Mouse (Mus musculus) yolk sac, embryonic 10.5 days (tissue): Measurements from ENCODE around the gene Nova1.
A peak's percentile ranks its signal among the peaks of the same experiment; 100 is the strongest.

ENCODE experiments used
- DNase-seq: peaks from one replicate; pipeline ENCODE4 v3.0.0-alpha.2; 2017; ENCODE audit warnings: low spot score

Gene Nova1

GRCm38 (mm10) chr12:46818856-46819347 is at the start of gene Nova1:
Gene Nova1 (minus strand): TSS chr12:46818929.
- DNase-seq, result peak; percentile 48

GRCm38 (mm10) chr12:46819348-46820022 is 756 bp upstream of the Nova1 start:
- DNase-seq, result peak; percentile 91

GRCm38 (mm10) chr12:46818021-46818855 is 491 bp downstream of the Nova1 start:
- peak; percentile 30 for DNase-seq

- DNase-seq, result no peak
Observed at GRCm38 (mm10) chr12:46817211-46817803, 1.4 kb downstream of the Nova1 start.

- no peak for DNase-seq
Observed at GRCm38 (mm10) chr12:46816291-46816690, 2.4 kb downstream of the Nova1 start.

GRCm38 (mm10) chr12:46815697-46816096 is 3.0 kb downstream of the Nova1 start:
- DNase-seq, result no peak

GRCm38 (mm10) chr12:46814820-46815219 is 3.9 kb downstream of the Nova1 start:
- DNase-seq, result no peak

- no peak for DNase-seq
Observed at GRCm38 (mm10) chr12:46801311-46801710, 17.4 kb downstream of the Nova1 start.

- no peak for DNase-seq
Observed at GRCm38 (mm10) chr12:46782301-46783280, 36.1 kb downstream of the Nova1 start.

- no peak for DNase-seq
Observed at GRCm38 (mm10) chr12:46781481-46781880, 37.2 kb downstream of the Nova1 start.

- no peak for DNase-seq
Observed at GRCm38 (mm10) chr12:46780983-46781382, 37.7 kb downstream of the Nova1 start.

GRCm38 (mm10) chr12:46759450-46759849 is 59.3 kb downstream of the Nova1 start:
- DNase-seq, result no peak

- no peak for DNase-seq
Observed at GRCm38 (mm10) chr12:46754325-46754848, 64.3 kb downstream of the Nova1 start.

GRCm38 (mm10) chr12:46753096-46753495 is 65.6 kb downstream of the Nova1 start:
- no peak for DNase-seq

- DNase-seq, result no peak
Observed at GRCm38 (mm10) chr12:46733261-46733660, 85.5 kb downstream of the Nova1 start.

GRCm38 (mm10) chr12:46731943-46732342 is 86.8 kb downstream of the Nova1 start:
- no peak for DNase-seq

- DNase-seq, result no peak
Observed at GRCm38 (mm10) chr12:46721914-46722313, 96.8 kb downstream of the Nova1 start.

- no peak for DNase-seq
Observed at GRCm38 (mm10) chr12:46719076-46719475, 99.7 kb downstream of the Nova1 start.

GRCm38 (mm10) chr12:46710094-46710493 is 108.6 kb downstream of the Nova1 start:
- no peak for DNase-seq

GRCm38 (mm10) chr12:46709475-46709874 is 109.3 kb downstream of the Nova1 start:
- no peak for DNase-seq

- DNase-seq, result no peak
Observed at GRCm38 (mm10) chr12:46700202-46700601, 118.5 kb downstream of the Nova1 start.
